Mouse (Mus musculus) limb, embryonic 15.5 days (tissue): ENCODE results near the gene Ccdc103. TPM values are rescaled to one million over a fixed set of nuclear protein-coding genes. Genes with fewer than 3 reads are reported as not detected.

Source experiments
- ATAC-seq: fragments of 200-750 bp; cut with Nextera tagmentation; 2 replicates; pipeline ENCODE4 v1.8.0; 2017; ENCODE audit warnings: low read depth, moderate TSS enrichment; ENCODE audit not compliant: insufficient number of reproducible peaks, low FRiP score, low TSS enrichment
- H3K27ac ChIP-seq: fragments of 300-500 bp; sonication (generic); 2 replicates; pipeline ENCODE4 v1.5.1; 2015; ENCODE audit warnings: moderate library complexity, mild to moderate bottlenecking, inconsistent platforms
- H3K27me3 ChIP-seq: fragments of 300-500 bp; sonication (generic); 2 replicates; pipeline ENCODE4 v1.6.1; 2015; ENCODE audit warnings: inconsistent platforms
- H3K36me3 ChIP-seq: fragments of 300-500 bp; sonication (generic); 2 replicates; pipeline ENCODE4 v1.6.1; 2015; ENCODE audit warnings: inconsistent platforms
- H3K4me1 ChIP-seq: fragments of 300-500 bp; sonication (generic); 2 replicates; pipeline ENCODE4 v1.6.1; 2015; ENCODE audit warnings: inconsistent platforms
- H3K4me2 ChIP-seq: fragments of 300-500 bp; sonication (generic); 2 replicates; pipeline ENCODE4 v1.6.1; 2015; ENCODE audit warnings: mild to moderate bottlenecking, inconsistent platforms
- H3K4me3 ChIP-seq: fragments of 300-500 bp; sonication (generic); 2 replicates; pipeline ENCODE4 v1.5.1; 2015; ENCODE audit warnings: mild to moderate bottlenecking, inconsistent platforms
- H3K9ac ChIP-seq: fragments of 300-500 bp; sonication (generic); 2 replicates; pipeline ENCODE4 v1.6.1; 2015; ENCODE audit warnings: inconsistent platforms
- H3K9me3 ChIP-seq: fragments of 300-500 bp; sonication (generic); 2 replicates; pipeline ENCODE4 v1.6.1; 2016; ENCODE audit warnings: inconsistent platforms
- WGBS: fragments of 180-500 bp; shearing (Covaris S2); methylation state at CpG from one replicate; pipeline ENCODE4 v1.1.7; 2015; 5-methylcytosine and 5-hydroxymethylcytosine counted together
- polyA plus RNA-seq: library from polyadenylated mRNA; unstranded; fragments of >200 nt; fragmentation: Nextera tagmentation; extraction: Ambion mirVana; gene quantifications from 2 replicates; pipeline ENCODE4 v1.2.1, GENCODE M21; 2015

Ccdc103 gene
- 0.48 and 0.81 TPM in 2 replicates for polyA plus RNA-seq

DNA sequence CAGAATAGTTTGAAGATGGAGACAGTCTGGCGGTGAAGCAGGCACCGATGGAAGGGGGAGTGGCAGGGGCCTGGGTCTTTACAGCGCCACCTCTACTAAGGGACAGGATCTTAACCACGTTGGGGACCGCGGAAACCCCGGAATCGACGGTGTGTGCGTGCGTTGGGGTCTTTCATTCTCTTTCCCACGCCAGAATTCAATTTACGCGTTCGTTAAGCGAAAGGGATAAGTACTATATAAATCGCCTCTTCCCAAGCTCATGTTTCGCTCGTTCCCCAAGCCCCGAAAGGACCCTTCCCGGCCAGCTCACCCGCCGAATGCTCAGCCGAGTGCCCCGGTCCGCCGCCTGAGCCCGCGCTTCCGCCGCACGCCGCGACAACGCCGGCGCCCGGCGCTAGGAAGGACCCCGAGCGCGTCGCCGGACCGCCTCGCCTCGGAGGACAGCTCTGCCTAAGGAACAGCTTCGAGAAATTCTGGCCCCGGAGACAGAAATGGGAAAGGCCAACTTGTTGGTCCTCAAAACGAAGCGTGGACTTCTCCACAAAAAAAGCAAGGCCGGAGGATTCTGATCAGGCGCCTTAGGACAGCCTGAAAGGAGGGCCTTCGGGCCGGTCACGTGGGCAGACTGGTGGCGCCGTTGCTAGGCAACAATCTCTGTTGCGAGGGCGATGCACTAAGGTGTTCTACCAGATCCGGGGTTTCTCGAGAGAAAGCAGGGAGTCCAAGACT, at the start of gene Ccdc103, which contains the start of gene Eftud2:
TSS of gene Ccdc103 (plus strand) at position 620 of the 729 bp plus-strand sequence.
TSS of gene Eftud2 (minus strand) at position 401 of the 729 bp plus-strand sequence.
- ATAC-seq: peak; percentile 81
- peak within 1 kb of the TSS; percentile 76 for H3K9ac ChIP-seq
- H3K27ac ChIP-seq: peak within 1 kb of the TSS; percentile 91
- H3K4me1 ChIP-seq: peaks cover 17% of the 10 kb centered on the region
- 0 out of 2 replicates have a peak, but pooled peaks cover 10% of the 10 kb centered on the region for H3K27me3 ChIP-seq
- H3K36me3 ChIP-seq: peaks cover 21% of the 10 kb centered on the region
- under 1% methylated on average over 62 of the region's 62 CpGs for WGBS
- H3K9me3 ChIP-seq: no peaks in the 10 kb centered on the region
- H3K4me2 ChIP-seq: peak within 1 kb of the TSS; percentile 70
- peak within 1 kb of the TSS; percentile 76 for H3K4me3 ChIP-seq

DNA sequence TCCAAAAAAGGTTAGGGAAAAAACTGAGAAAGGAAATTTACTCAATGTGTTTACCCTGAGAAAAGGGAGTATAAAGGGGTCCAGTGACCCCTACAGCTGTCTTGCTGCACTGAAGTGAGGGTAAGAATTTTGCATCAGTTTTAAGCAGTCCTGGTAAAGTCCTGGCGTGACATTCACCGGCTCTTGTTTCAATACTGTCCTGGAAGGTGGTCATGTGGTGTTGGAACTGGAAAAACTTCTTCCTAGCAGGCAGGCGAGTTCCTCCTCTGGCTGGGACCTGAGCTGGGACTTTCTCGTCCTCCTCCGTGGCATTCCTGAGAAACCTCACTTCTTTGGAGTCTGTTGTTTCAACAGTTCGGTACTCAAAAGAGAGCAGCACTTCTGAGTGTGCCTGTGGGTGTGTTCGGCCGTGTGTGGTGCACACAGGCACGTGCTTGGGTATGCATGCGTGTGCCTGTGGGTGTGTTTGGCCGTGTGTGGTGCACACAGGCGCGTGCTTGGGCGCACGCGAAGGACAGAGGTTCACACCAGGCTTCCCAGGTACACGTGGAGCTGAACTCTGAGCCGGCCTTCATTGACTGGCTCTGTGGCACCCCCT, 48.2 kb upstream of the Ccdc103 start:
- Histone ChIP-seq H3K36me3 (peaks cover 15% of the 10 kb centered on the region), H3K4me1 (0 out of 2 replicates have a peak, but pooled peaks cover 3% of the 10 kb centered on the region), H3K4me2 (no peak overlapping the region), H3K9me3 (no peaks in the 10 kb centered on the region), H3K27me3 (no peaks in the 10 kb centered on the region), H3K9ac (no peak overlapping the region), H3K4me3 (no peak overlapping the region), H3K27ac (peak overlapping the region; percentile 3; the same call in 1 of the 2 replicates)
- no peak for ATAC-seq
- 60% methylated on average over 18 of the region's 18 CpGs for WGBS

DNA sequence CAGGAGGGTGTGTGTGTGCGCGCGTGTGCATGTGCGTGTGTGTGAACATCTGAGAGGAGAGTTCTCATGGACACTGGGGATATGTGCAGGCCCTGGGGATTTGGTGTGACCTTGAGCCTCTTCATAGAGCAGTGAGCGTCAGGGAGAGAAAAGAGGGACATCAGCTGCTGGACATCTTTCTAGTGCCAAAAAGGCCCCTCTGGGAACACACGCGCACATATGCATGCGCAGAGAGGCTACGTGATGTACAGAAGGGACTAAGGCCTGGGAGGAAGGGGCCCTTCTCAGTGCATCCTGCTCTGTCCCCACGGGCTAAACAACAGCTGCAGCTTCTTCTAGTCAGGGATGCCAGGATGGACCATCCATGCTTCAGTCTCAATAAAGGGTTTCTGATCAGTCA, 46.8 kb upstream of the Ccdc103 start:
- no peak for ATAC-seq
- WGBS: 88% methylated on average over 10 of the region's 10 CpGs

DNA sequence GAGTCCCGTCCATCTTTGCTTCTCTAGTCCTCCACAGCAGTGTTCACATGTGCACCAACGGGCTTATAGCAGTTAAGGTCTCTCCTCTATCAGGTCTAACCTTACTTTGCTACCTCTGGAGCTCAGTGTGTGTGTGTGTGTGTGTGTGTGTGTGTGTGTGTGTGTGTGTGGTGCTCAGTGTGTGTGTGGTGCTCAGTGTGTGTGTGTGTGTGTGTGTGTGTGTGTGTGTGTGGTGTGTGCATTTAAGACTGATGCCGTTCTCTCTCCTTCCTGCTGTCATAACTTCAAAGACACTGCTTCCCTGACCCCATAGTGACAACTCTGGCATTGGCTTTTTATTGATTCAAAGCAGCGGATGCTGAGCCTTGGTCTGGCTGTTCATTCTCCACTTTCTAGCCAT, 45.5 kb upstream of the Ccdc103 start, which contains the start of gene Higd1b:
TSS of gene Higd1b (plus strand) at position 301 of the 400 bp plus-strand sequence.
- no peak within 1 kb of the TSS for H3K27ac ChIP-seq
- 65% methylated on average over 4 of the region's 4 CpGs for WGBS
- no peak within 1 kb of the TSS for H3K9ac ChIP-seq
- H3K36me3 ChIP-seq: peaks cover 41% of the 10 kb centered on the region
- ATAC-seq: no peak
- H3K4me1 ChIP-seq: 0 out of 2 replicates have a peak, but pooled peaks cover 3% of the 10 kb centered on the region
- no peak within 1 kb of the TSS for H3K4me2 ChIP-seq
- no peaks in the 10 kb centered on the region for H3K27me3 ChIP-seq
- H3K9me3 ChIP-seq: no peaks in the 10 kb centered on the region
- no peak within 1 kb of the TSS for H3K4me3 ChIP-seq

More for the DNA sequence above, 46.8 kb upstream of the Ccdc103 start:
- no peak overlapping the region for H3K4me2 ChIP-seq
- H3K4me3 ChIP-seq: no peak overlapping the region
- no peak overlapping the region for H3K27ac ChIP-seq
- no peaks in the 10 kb centered on the region for H3K27me3 ChIP-seq
- H3K9me3 ChIP-seq: no peaks in the 10 kb centered on the region
- H3K4me1 ChIP-seq: 0 out of 2 replicates have a peak, but pooled peaks cover 3% of the 10 kb centered on the region
- H3K9ac ChIP-seq: no peak overlapping the region
- peaks cover 29% of the 10 kb centered on the region for H3K36me3 ChIP-seq

DNA sequence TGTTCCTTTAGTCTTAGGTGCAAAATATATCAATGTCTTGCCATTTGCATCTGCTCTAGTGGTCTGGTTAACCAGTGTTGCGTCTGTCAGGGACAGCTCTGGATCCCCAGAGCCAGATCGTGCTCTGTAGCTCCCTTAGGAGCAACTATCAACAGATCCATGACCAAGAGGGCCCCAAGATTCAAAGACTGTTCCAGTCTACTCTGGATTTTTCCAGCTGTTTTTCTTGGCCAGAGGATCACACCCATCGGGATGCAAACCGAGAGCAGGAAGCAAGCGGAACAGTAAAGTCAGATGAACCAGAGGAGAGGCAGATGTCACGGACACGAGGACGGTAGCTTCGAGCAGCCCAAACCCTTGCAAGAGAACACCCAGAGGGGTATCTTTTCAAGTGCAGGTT, 44.9 kb upstream of the Ccdc103 start:
- Histone ChIP-seq H3K4me3 (no peak overlapping the region), H3K9ac (no peak overlapping the region), H3K9me3 (no peaks in the 10 kb centered on the region), H3K27me3 (no peaks in the 10 kb centered on the region), H3K4me2 (no peak overlapping the region), H3K4me1 (0 out of 2 replicates have a peak, but pooled peaks cover 3% of the 10 kb centered on the region), H3K27ac (no peak overlapping the region), H3K36me3 (peaks cover 46% of the 10 kb centered on the region)
- no peak for ATAC-seq
- 70% methylated on average over 9 of the region's 9 CpGs for WGBS

DNA sequence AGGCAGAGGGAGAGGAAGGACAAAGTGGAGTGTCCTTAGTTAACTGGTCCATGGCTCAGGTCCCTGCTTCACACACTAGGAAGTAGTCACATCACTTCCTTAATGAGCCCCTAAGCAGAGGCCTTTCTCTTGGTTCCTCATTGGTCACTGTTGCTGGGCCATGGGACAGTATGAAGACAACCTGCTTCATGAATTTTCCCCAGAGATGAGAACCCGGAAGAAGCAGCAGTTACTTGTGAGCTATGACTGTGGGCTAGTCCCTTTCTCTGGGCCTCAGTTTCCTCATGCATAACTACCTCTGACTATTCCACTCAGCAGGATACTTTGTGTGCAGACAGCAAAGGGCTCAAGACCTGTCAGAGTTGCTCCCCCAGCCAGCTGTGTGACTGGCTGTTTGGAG, 43.6 kb upstream of the Ccdc103 start:
- H3K4me2 ChIP-seq: no peak overlapping the region
- H3K9me3 ChIP-seq: no peaks in the 10 kb centered on the region
- H3K27me3 ChIP-seq: no peaks in the 10 kb centered on the region
- no peak overlapping the region for H3K9ac ChIP-seq
- no peak overlapping the region for H3K4me3 ChIP-seq
- H3K4me1 ChIP-seq: 0 out of 2 replicates have a peak, but pooled peaks cover 3% of the 10 kb centered on the region
- ATAC-seq: no peak
- peaks cover 57% of the 10 kb centered on the region for H3K36me3 ChIP-seq
- 88% methylated on average over 1 of the region's 1 CpGs for WGBS
- no peak overlapping the region for H3K27ac ChIP-seq

DNA sequence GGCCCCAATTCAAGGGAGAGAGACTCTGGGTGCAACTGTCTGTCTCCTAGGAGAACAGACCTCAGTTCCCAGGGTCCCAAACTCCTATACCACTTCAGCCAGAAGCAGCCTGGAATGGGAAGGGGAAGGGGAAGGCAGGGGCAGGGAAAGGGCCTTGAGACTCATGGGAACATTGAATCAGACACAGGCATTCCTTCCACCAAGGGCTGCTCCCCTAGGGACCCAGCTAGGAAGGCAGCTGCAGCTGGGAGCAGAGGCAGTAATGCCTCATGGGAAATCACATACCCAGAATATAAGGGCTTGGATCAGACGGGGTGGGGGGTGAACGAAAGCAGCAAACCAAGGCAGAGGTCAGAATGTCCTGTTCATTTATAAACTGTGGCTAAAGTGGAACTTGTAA, 42.9 kb upstream of the Ccdc103 start:
- H3K4me2 ChIP-seq: no peak overlapping the region
- H3K9ac ChIP-seq: no peak overlapping the region
- 0 out of 2 replicates have a peak, but pooled peaks cover under 1% of the 10 kb centered on the region for H3K4me1 ChIP-seq
- no peak overlapping the region for H3K27ac ChIP-seq
- WGBS: 82% methylated on average over 2 of the region's 2 CpGs
- H3K4me3 ChIP-seq: no peak overlapping the region
- H3K27me3 ChIP-seq: no peaks in the 10 kb centered on the region
- H3K9me3 ChIP-seq: no peaks in the 10 kb centered on the region
- peaks cover 65% of the 10 kb centered on the region for H3K36me3 ChIP-seq
- ATAC-seq: no peak

DNA sequence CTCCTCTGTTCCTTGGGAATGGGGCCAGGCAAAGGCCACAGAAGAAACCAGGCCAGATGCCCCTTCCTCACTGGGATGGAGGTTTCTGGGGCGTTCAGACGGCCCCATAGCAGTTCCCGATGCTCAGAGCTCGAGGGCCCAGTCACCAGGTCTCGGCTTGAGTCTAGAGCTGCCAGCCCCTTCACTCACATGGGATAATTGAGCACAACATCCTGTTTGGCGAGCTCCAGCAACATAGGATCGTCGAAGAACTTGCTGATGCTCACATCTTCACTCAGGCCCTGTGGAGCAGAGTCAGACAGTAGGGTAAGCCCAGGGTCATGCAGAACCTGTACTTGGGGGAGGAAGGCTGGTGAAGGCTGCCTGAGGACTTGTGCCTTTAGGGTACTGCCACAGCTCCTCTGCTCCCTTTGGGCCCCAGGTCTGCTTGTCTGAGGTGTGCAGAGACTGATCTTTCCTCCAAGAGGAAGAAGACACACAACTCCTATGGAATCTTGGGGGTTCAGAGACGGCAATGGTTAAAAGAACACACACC, 42.3 kb upstream of the Ccdc103 start:
- H3K4me3 ChIP-seq: no peak overlapping the region
- peaks cover 70% of the 10 kb centered on the region for H3K36me3 ChIP-seq
- no peaks in the 10 kb centered on the region for H3K4me1 ChIP-seq
- H3K27ac ChIP-seq: no peak overlapping the region
- H3K27me3 ChIP-seq: no peaks in the 10 kb centered on the region
- H3K9ac ChIP-seq: no peak overlapping the region
- no peak for ATAC-seq
- no peaks in the 10 kb centered on the region for H3K9me3 ChIP-seq
- WGBS: 73% methylated on average over 9 of the region's 9 CpGs
- no peak overlapping the region for H3K4me2 ChIP-seq

DNA sequence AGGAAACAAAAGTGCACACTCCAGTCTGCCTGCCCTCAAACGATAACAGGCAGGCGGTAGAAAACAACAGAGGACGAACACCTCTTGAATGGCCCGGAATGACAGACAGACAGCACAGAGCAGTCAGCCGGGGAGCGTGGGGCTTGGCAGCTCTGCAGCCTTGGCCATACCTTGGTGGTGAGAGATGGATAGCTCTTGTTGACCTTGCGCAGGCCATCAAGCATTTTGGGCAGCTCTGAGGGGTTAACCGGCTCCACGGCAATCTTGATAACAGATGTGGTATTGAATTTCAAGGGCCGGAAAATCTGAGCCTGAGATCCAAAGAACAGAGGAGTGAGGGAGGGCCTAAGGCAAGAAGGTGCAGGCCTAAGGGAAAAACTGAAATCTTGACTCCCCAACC, 35.1 kb upstream of the Ccdc103 start:
- no peak for ATAC-seq
- no peak overlapping the region for H3K9ac ChIP-seq
- H3K4me1 ChIP-seq: no peaks in the 10 kb centered on the region
- no peak overlapping the region for H3K4me3 ChIP-seq
- H3K27ac ChIP-seq: no peak overlapping the region
- WGBS: 69% methylated on average over 10 of the region's 10 CpGs
- no peaks in the 10 kb centered on the region for H3K27me3 ChIP-seq
- no peak overlapping the region for H3K4me2 ChIP-seq
- H3K9me3 ChIP-seq: no peaks in the 10 kb centered on the region
- peaks cover 98% of the 10 kb centered on the region for H3K36me3 ChIP-seq

DNA sequence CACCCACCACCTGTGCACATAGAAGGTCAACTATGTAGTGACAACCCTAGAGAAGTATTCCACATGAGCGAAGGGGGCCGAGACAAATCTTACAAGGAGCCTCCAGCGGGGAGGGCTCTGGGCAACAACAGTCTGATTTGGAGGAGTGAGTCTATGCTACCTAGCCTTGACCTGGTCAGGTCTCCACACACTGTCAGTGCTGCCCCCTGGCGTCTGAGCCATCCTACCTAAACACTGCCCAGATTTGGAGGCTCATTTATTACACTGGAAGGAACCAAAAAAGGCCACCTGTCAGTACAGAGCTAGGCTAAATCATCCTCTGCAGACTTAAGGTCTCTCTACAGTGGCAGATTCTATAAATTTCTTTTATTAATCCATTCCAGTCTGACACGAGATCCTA, 29.1 kb upstream of the Ccdc103 start:
- Histone ChIP-seq H3K9me3 (no peaks in the 10 kb centered on the region), H3K36me3 (peaks cover 89% of the 10 kb centered on the region), H3K4me2 (no peak overlapping the region), H3K27ac (no peak overlapping the region), H3K27me3 (no peaks in the 10 kb centered on the region), H3K4me1 (no peaks in the 10 kb centered on the region), H3K4me3 (no peak overlapping the region), H3K9ac (no peak overlapping the region)
- 66% methylated on average over 5 of the region's 5 CpGs for WGBS
- ATAC-seq: no peak

DNA sequence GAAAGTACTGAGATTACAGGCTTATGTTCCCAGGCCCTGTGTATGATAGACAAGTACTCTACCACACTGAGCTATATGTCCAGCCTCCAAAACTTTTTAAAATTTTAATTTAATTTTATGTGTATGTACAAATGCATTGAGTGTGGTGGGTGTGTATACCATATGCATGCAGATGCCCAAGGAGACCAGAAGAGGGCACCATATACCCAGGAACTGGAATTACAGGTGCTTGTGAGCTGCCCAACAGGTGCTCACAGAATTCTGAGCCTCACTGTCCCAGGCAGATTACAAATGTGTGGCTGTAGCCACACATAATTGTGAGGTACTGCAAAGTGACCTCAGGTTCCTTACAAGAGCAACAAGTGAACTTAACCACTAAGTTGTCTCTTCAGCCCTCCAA, 27.2 kb upstream of the Ccdc103 start:
- Histone ChIP-seq H3K27ac (no peak overlapping the region), H3K27me3 (no peaks in the 10 kb centered on the region), H3K4me3 (no peak overlapping the region), H3K4me2 (no peak overlapping the region), H3K4me1 (no peaks in the 10 kb centered on the region), H3K9me3 (no peaks in the 10 kb centered on the region), H3K36me3 (peaks cover 89% of the 10 kb centered on the region), H3K9ac (no peak overlapping the region)
- ATAC-seq: no peak

DNA sequence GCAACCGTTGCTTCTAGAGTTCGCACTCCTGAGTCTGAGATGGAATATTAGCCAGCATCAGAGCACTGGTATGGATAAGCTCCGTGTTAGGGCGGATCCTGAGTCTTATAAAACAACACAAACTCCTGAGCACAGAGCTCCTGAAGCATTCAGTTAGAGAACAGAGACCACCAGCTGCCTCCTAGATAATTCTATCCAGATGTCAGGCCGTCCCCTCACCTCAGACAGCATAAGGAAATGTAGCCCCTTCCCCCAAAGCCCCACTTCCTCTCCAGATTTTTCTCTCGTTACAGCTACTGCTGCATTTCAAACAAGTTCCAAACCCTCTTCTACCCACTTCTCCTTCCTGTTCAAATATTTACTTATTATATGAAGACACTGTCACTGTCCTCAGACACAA, 25.1 kb upstream of the Ccdc103 start:
- ATAC-seq: no peak
- WGBS: 31% methylated on average over 6 of the region's 6 CpGs
- Histone ChIP-seq H3K27me3 (no peaks in the 10 kb centered on the region), H3K27ac (no peak overlapping the region), H3K4me3 (no peak overlapping the region), H3K9me3 (no peaks in the 10 kb centered on the region), H3K36me3 (peaks cover 89% of the 10 kb centered on the region), H3K4me1 (no peaks in the 10 kb centered on the region), H3K9ac (no peak overlapping the region), H3K4me2 (no peak overlapping the region)
